Mouse (Mus musculus) MEL (cell line): ENCODE data around the gene Lrrfip2.

ENCODE experiments used
- CTCF ChIP-seq, 3 experiments: IDR thresholded peaks in 2 of 3; conservative IDR thresholded peaks in 1 of 3; 2 replicates each; pipeline ENCODE4 v1.5.1; 2011 to 2012; ENCODE audit warnings: low read length in 3 of 3, low read depth in 2 of 3, mild to moderate bottlenecking in 2 of 3, improper control_type of control experiment in 1 of 3, inconsistent platforms in 1 of 3, mixed read lengths in 1 of 3, moderate library complexity in 1 of 3; ENCODE audit not compliant: control insufficient read depth in 1 of 3, insufficient read depth in 1 of 3, poor library complexity in 1 of 3, severe bottlenecking in 1 of 3
- POLR2AphosphoS2 ChIP-seq: IDR thresholded peaks from 2 replicates; pipeline ENCODE4 v1.6.1; 2011; ENCODE audit warnings: low read length, improper control_type of control experiment
- RAD21 ChIP-seq: IDR thresholded peaks from 2 replicates; pipeline ENCODE4 v1.6.1; 2011; ENCODE audit warnings: mild to moderate bottlenecking, low read depth, low read length, improper control_type of control experiment
- TAL1 ChIP-seq: IDR thresholded peaks from 2 replicates; pipeline ENCODE4 v1.6.1; 2012; ENCODE audit warnings: mild to moderate bottlenecking, inconsistent platforms, low read length, moderate library complexity, mixed read lengths
- UBTF ChIP-seq: IDR thresholded peaks from 2 replicates; pipeline ENCODE4 v1.6.1; 2012; ENCODE audit warnings: low read depth, mild to moderate bottlenecking, inconsistent platforms, low read length, improper control_type of control experiment, moderate library complexity, borderline replicate concordance; ENCODE audit not compliant: insufficient read depth
- USF1 ChIP-seq: IDR thresholded peaks from 2 replicates; pipeline ENCODE4 v1.6.1; 2014; ENCODE audit warnings: low read depth, mild to moderate bottlenecking, inconsistent platforms, low read length, improper control_type of control experiment, moderate library complexity

DNA sequence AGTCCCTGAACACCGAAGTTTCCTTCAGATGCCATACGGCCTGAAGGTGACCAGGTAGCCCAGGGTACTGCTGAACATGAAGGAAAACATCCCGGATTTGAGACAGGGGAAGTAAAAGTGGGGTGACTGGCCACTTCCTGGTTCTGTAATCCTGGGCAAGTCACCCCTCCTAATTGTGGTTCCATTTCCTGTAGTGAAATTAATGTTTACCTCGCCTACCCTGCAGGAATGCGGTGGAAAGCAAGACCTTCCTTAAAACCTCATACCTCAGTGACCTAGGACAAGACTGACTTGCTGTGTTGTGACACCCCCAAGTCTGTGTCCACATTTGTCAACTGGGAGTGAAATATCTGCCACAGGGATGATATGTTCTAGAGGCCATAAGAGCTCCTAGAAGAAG is 22.8 kb upstream of the Lrrfip2 start:
- TF ChIP-seq USF1 (no peak), POLR2AphosphoS2 (no peak), TAL1 (no peak), CTCF (IDR thresholded peaks at IDR 0.05 in 2 of 3, conservative IDR thresholded peaks at IDR 0.05 in 1 of 3; ENCODE audit: control insufficient read depth in 1 of 3, insufficient read depth in 1 of 3, low read depth in 2 of 3, low read length in 3 of 3, poor library complexity in 1 of 3, severe bottlenecking in 1 of 3) (no peak), UBTF (no peak), RAD21 (no peak)
